Mouse (Mus musculus) small intestine, adult 2 months (tissue): Measurements from ENCODE around the gene Nr4a1. TPM values are rescaled to one million over a fixed set of nuclear protein-coding genes. Genes with fewer than 3 reads are reported as not detected.

Source experiments
- H3K27ac ChIP-seq: fragments of 200-500 bp; 2 replicates; pipeline ENCODE4 v1.5.1; 2012; ENCODE audit warnings: low read depth, low read length, control low read depth, inconsistent platforms; ENCODE audit not compliant: insufficient read depth
- H3K27me3 ChIP-seq: fragments of 200-500 bp; 2 replicates; pipeline ENCODE4 v1.6.1; 2012; ENCODE audit warnings: mild to moderate bottlenecking, moderate library complexity, low read length, inconsistent platforms; ENCODE audit not compliant: control insufficient read depth, insufficient read depth
- H3K36me3 ChIP-seq: fragments of 200-500 bp; 2 replicates; pipeline ENCODE4 v1.6.1; 2012; ENCODE audit warnings: mild to moderate bottlenecking, low read length, control low read depth, inconsistent platforms; ENCODE audit not compliant: control insufficient read depth, insufficient read depth
- H3K4me1 ChIP-seq: fragments of 200-500 bp; 2 replicates; pipeline ENCODE4 v1.6.1; 2012; ENCODE audit warnings: low read length, inconsistent platforms, mixed read lengths; ENCODE audit not compliant: control insufficient read depth, insufficient read depth, insufficient read length
- H3K4me3 ChIP-seq: fragments of 200-500 bp; 2 replicates; pipeline ENCODE4 v1.5.1; 2012; ENCODE audit warnings: low read depth, mild to moderate bottlenecking, control low read depth, inconsistent platforms, low read length, moderate library complexity
- CTCF ChIP-seq: fragments of 200-500 bp; IDR thresholded peaks from 2 replicates; pipeline ENCODE4 v1.5.1; 2012; ENCODE audit warnings: low read depth, mild to moderate bottlenecking, control low read depth, inconsistent platforms, low read length, moderate library complexity, mixed read lengths; ENCODE audit not compliant: insufficient replicate concordance, insufficient read length; ENCODE audit errors: extremely low read depth
- POLR2A ChIP-seq: fragments of 200-500 bp; IDR thresholded peaks from 2 replicates; pipeline ENCODE4 v1.6.1; 2012; ENCODE audit warnings: low read depth, mild to moderate bottlenecking, control low read depth, inconsistent platforms, low read length, moderate library complexity
- WGBS: fragments of 180-500 bp; shearing (Covaris S2); methylation state at CpG from one replicate; pipeline ENCODE4 v1.1.7; 2018; 5-methylcytosine and 5-hydroxymethylcytosine counted together
- polyA plus RNA-seq: library from polyadenylated mRNA; depleted of rRNA; stranded (reverse); fragments of >200 nt; gene quantifications from 2 replicates; pipeline ENCODE4 v1.2.3, GENCODE M21; 2012

Nr4a1 gene
- polyA plus RNA-seq, 1 experiment = 9.7 TPM

GRCm38 (mm10) chr15:101316913-101317813, 63.1 kb downstream of the Nr4a1 start:
- Histone ChIP-seq H3K36me3 (no peaks in the 10 kb centered on the region), H3K27ac (no peak overlapping the region), H3K27me3 (no peaks in the 10 kb centered on the region), H3K4me3 (no peak overlapping the region), H3K4me1 (peaks cover 8% of the 10 kb centered on the region; the same call in 1 of the 2 replicates)
- 80% methylated on average over 18 of the region's 18 CpGs for WGBS
- no peak for TF ChIP-seq CTCF
- no peak for TF ChIP-seq POLR2A

- no peak for TF ChIP-seq POLR2A
- TF ChIP-seq CTCF = no peak
- Histone ChIP-seq H3K27me3 (no peaks in the 10 kb centered on the region), H3K36me3 (no peaks in the 10 kb centered on the region), H3K27ac (no peak overlapping the region), H3K4me3 (no peak overlapping the region), H3K4me1 (peaks cover 8% of the 10 kb centered on the region; the same call in 1 of the 2 replicates)
- whole genome bisulfite sequencing = 77% methylated on average over 2 of the region's 2 CpGs
Measured at GRCm38 (mm10) chr15:101317814-101318500, 63.9 kb downstream of the Nr4a1 start.

- no peak overlapping the region for H3K27ac ChIP-seq
- 67% methylated on average over 14 of the region's 14 CpGs for WGBS
- peaks cover 8% of the 10 kb centered on the region; the same call in 1 of the 2 replicates for H3K4me1 ChIP-seq
- H3K36me3 ChIP-seq = no peaks in the 10 kb centered on the region
- TF ChIP-seq CTCF (no peak), POLR2A (no peak)
- no peaks in the 10 kb centered on the region for H3K27me3 ChIP-seq
- no peak overlapping the region for H3K4me3 ChIP-seq
Measured at GRCm38 (mm10) chr15:101318889-101319765, 65.1 kb downstream of the Nr4a1 start.

- Histone ChIP-seq H3K4me3 (no peak overlapping the region), H3K27ac (no peak overlapping the region), H3K36me3 (no peaks in the 10 kb centered on the region), H3K4me1 (peaks cover 8% of the 10 kb centered on the region; the same call in 1 of the 2 replicates), H3K27me3 (no peaks in the 10 kb centered on the region)
- WGBS = 75% methylated on average over 6 of the region's 6 CpGs
- TF ChIP-seq CTCF = no peak
- TF ChIP-seq POLR2A = no peak
Measured at GRCm38 (mm10) chr15:101320010-101320617, 66.0 kb downstream of the Nr4a1 start.

- H3K36me3 ChIP-seq = no peaks in the 10 kb centered on the region
- peaks cover 8% of the 10 kb centered on the region; the same call in 1 of the 2 replicates for H3K4me1 ChIP-seq
- H3K27ac ChIP-seq = no peak overlapping the region
- no peak overlapping the region for H3K4me3 ChIP-seq
- TF ChIP-seq POLR2A = no peak
- no peak for TF ChIP-seq CTCF
- 15% methylated on average over 6 of the region's 6 CpGs for WGBS
- H3K27me3 ChIP-seq = no peaks in the 10 kb centered on the region
Measured at GRCm38 (mm10) chr15:101320618-101321041, 66.6 kb downstream of the Nr4a1 start.

GRCm38 (mm10) chr15:101321126-101321525, 67.1 kb downstream of the Nr4a1 start:
- H3K4me1 ChIP-seq = peaks cover 6% of the 10 kb centered on the region; the same call in 1 of the 2 replicates
- 21% methylated on average over 5 of the region's 5 CpGs for WGBS

More at GRCm38 (mm10) chr15:101321126-101321525, 67.1 kb downstream of the Nr4a1 start:
- no peak overlapping the region for H3K4me3 ChIP-seq
- H3K27me3 ChIP-seq = no peaks in the 10 kb centered on the region
- H3K27ac ChIP-seq = no peak overlapping the region
- TF ChIP-seq CTCF = no peak
- no peak for TF ChIP-seq POLR2A
- no peaks in the 10 kb centered on the region for H3K36me3 ChIP-seq
